Mouse (Mus musculus) thymus, adult 2 months (tissue): ENCODE measurements around the gene Tnnc1.

Source experiments
- CTCF ChIP-seq: fragments of 200-500 bp; IDR thresholded peaks from 2 replicates; pipeline ENCODE4 v1.5.1; 2012; ENCODE audit warnings: mild to moderate bottlenecking, control low read depth, low read length, moderate library complexity, borderline replicate concordance; ENCODE audit not compliant: control insufficient read depth, poor library complexity, insufficient read depth; ENCODE audit errors: extremely low read depth
- POLR2A ChIP-seq: fragments of 200-500 bp; IDR thresholded peaks from 2 replicates; pipeline ENCODE4 v1.6.1; 2012; ENCODE audit warnings: mild to moderate bottlenecking, low read length, control low read depth, moderate library complexity; ENCODE audit not compliant: control insufficient read depth, poor library complexity, insufficient read depth; ENCODE audit errors: extremely low read depth

- TF ChIP-seq POLR2A (no peak), CTCF (no peak)
These were observed 42.7 kb upstream of the Tnnc1 start for GRCm38 (mm10) chr14:31165458-31165857.
